ENCODE assay signal across 19 mouse cellular contexts in the genomic region with DNA sequence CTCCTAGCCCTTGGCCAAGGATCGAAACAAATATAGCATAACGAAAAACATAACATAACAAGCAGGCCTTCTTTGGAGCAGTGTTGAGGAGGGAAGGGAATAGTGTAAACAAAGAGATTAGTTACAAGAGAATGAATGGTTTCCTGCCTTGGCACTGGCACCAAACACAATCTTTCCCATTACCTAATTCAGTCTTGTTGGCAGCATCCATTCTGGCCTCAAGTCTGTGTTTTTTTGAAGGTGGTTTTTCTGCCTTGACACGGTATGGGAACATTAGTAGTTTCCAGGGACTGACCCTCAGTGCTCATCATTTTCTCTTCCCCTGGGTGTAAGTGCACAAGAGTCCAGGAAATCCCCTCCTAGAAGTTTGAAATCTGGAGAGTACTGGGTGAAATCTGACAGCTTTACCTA.
DNase-seq lines count a peak whose midpoint lies in the region; ATAC-seq and TF ChIP-seq lines count a peak whose summit lies in the region.
"Had no signal": no experiment of that assay in that cellular context is flagged by ENCODE, and none has a peak within 500 bp of the region (broad histone marks: within the 10 kb centered on the region; RNA-seq: fewer than 3 reads in every experiment).

No protein-coding gene starts in this region.

- POLR2A ChIA-PET in Patski (lab: Charles Lee), result no interaction called here

- DNase-seq in heart, embryonic 10.5 days (ENCODE audit: low spot score), result no peak
- DNase-seq in 3T3-L1 (ENCODE audit: low read depth, low spot score) (peak; percentile 64), Patski (ENCODE audit: low read depth, low spot score) (peak; percentile 54)
- DNase-seq in lung, postnatal 10 days, result peak; percentile 27
- no peak for DNase-seq in adrenal gland, postnatal 14 days
- DNase-seq in layer of hippocampus, adult 9-11 months, result no peak
- DNase-seq: adrenal gland, adult 2 months; cerebellum, adult 9-11 months; heart, adult 18-20 months; kidney, adult 2 months; kidney, postnatal 4 days; right cerebral cortex, postnatal 25 days; thymus, postnatal 14 days had no signal

- no peak overlapping the region for H3K4me2 ChIP-seq in heart, embryonic 14.5 days (ENCODE audit: low read length)
- H3K4me2 ChIP-seq: embryonic facial prominence, embryonic 12.5 days; hindbrain, embryonic 12.5 days; limb, embryonic 15.5 days; midbrain, embryonic 13.5 days had no signal

- CTCF ChIA-PET in Patski (lab: Charles Lee), result interaction anchor here (1.0 to 1.9 kb wide), 5 partner anchors 10 to 110 kb away, joined by 3 to 5 read pairs (median 3); no protein-coding TSS in a partner anchor

- H3K9me3 ChIP-seq in heart, embryonic 14.5 days (ENCODE audit: control insufficient read depth, low read length), result no peaks in the 10 kb centered on the region
- H3K9me3 ChIP-seq in heart, embryonic 10.5 days, result no peaks in the 10 kb centered on the region
- H3K9me3 ChIP-seq: embryonic facial prominence, embryonic 12.5 days; hindbrain, embryonic 12.5 days; limb, embryonic 15.5 days; midbrain, embryonic 13.5 days had no signal

- no peaks in the 10 kb centered on the region for H3K27me3 ChIP-seq in heart, embryonic 14.5 days (ENCODE audit: control insufficient read depth, insufficient read depth, low read length)
- H3K27me3 ChIP-seq in heart, embryonic 10.5 days (ENCODE audit: insufficient read depth, poor library complexity, severe bottlenecking), result no peaks in the 10 kb centered on the region; the same call in 1 of the 2 replicates
- H3K27me3 ChIP-seq in Patski, result no peaks in the 10 kb centered on the region
- H3K27me3 ChIP-seq: embryonic facial prominence, embryonic 12.5 days; hindbrain, embryonic 12.5 days; limb, embryonic 15.5 days; midbrain, embryonic 13.5 days had no signal

- 55% methylated on average over 3 of the region's 3 CpGs for WGBS in heart, embryonic 14.5 days
- WGBS in heart, embryonic 10.5 days, result 60% methylated on average over 3 of the region's 3 CpGs

- no peak overlapping the region for H3K9ac ChIP-seq in heart, embryonic 14.5 days (ENCODE audit: low read length)
- H3K9ac ChIP-seq: embryonic facial prominence, embryonic 12.5 days; hindbrain, embryonic 12.5 days; limb, embryonic 15.5 days; midbrain, embryonic 13.5 days had no signal

- in situ Hi-C loops in Patski (cut with MboI; ENCODE audit: low pct_unique_long_range_greater_than_20kb), result no loop called here

- no peak for TF ChIP-seq CTCF in Patski (IDR thresholded peaks at IDR 0.05)

- H3K27ac ChIP-seq in heart, embryonic 14.5 days (replicated peaks in 1 of 2; ENCODE audit: control insufficient read depth in 1 of 2, insufficient read depth in 1 of 2, low read depth in 2 of 2, low read length in 2 of 2), result peak overlapping the region; percentile 28 to 29; a peak in 2 of 4 replicates
- no peak overlapping the region for H3K27ac ChIP-seq in heart, embryonic 10.5 days
- H3K27ac ChIP-seq: embryonic facial prominence, embryonic 12.5 days; hindbrain, embryonic 12.5 days; limb, embryonic 15.5 days; midbrain, embryonic 13.5 days had no signal

- no peak overlapping the region for H3K4me3 ChIP-seq in heart, embryonic 14.5 days (ENCODE audit: control insufficient read depth in 1 of 2, insufficient read depth in 1 of 2, low read depth in 1 of 2, low read length in 2 of 2)
- no peak overlapping the region for H3K4me3 ChIP-seq in heart, embryonic 10.5 days
- H3K4me3 ChIP-seq: embryonic facial prominence, embryonic 12.5 days; hindbrain, embryonic 12.5 days; limb, embryonic 15.5 days; midbrain, embryonic 13.5 days had no signal

- no peaks in the 10 kb centered on the region for H3K36me3 ChIP-seq in heart, embryonic 14.5 days (ENCODE audit: control insufficient read depth, insufficient read depth, low read length)
- no peaks in the 10 kb centered on the region for H3K36me3 ChIP-seq in heart, embryonic 10.5 days
- H3K36me3 ChIP-seq: embryonic facial prominence, embryonic 12.5 days; hindbrain, embryonic 12.5 days; limb, embryonic 15.5 days; midbrain, embryonic 13.5 days had no signal

- H3K4me1 ChIP-seq in heart, embryonic 14.5 days (ENCODE audit: control insufficient read depth in 2 of 2, insufficient read depth in 2 of 2, low read length in 2 of 2), result peaks cover 2 to 5% of the 10 kb centered on the region in 2 experiments; a peak in 1 of 4 replicates
- peaks cover 9% of the 10 kb centered on the region; the same call in 1 of the 2 replicates for H3K4me1 ChIP-seq in heart, embryonic 10.5 days
- H3K4me1 ChIP-seq: hindbrain, embryonic 12.5 days; midbrain, embryonic 13.5 days had no signal

- no peak for ATAC-seq in heart, embryonic 14.5 days (ENCODE audit: insufficient number of reproducible peaks, insufficient read depth, low FRiP score, low read depth)
- ATAC-seq in Patski, result peak; percentile 39
- no peak for ATAC-seq in erythroid progenitor cell, adult 5-6 weeks (replicated peaks; ENCODE audit: low FRiP score, poor library complexity, severe bottlenecking)
- ATAC-seq: midbrain, embryonic 13.5 days had no signal

Comparison
In these comparisons a context has a peak if more than half of its experiments do, and no peak if none do; other contexts are left out.
1. DNase-seq: peak in 3T3-L1 (single experiment), Patski (single experiment) and lung, postnatal 10 days (single experiment); none in heart, embryonic 10.5 days (single experiment), adrenal gland, postnatal 14 days (single experiment) and layer of hippocampus, adult 9-11 months (single experiment).